Mouse (Mus musculus) spleen, postnatal 4 days (tissue): ENCODE data around the gene Efcab10.

Experiments used
- DNase-seq, 2 experiments: peaks; one replicate each; pipeline ENCODE4 v3.0.0; 2022; ENCODE audit warnings: low spot score in 2 of 2

The Efcab10 gene

GRCm38 (mm10) chr12:33427726-33428125, 33.1 kb downstream of the Efcab10 start:
- DNase-seq = no peak

GRCm38 (mm10) chr12:33429387-33430160, 34.9 kb downstream of the Efcab10 start, which contains the start of gene Twistnb:
Twistnb (plus strand) TSS chr12:33429635.
- peak; percentile 96 to 99 for DNase-seq

- DNase-seq = no peak
These were observed 39.2 kb downstream of the Efcab10 start for GRCm38 (mm10) chr12:33433812-33434211.

- no peak for DNase-seq
These were observed 40.1 kb downstream of the Efcab10 start for GRCm38 (mm10) chr12:33434758-33435157.
